Mouse (Mus musculus) lung, postnatal 0 days (tissue): Measurements from ENCODE around the gene Eef1a2. TPM values are rescaled to one million over a fixed set of nuclear protein-coding genes. Genes with fewer than 3 reads are reported as not detected.

Experiments used
- ATAC-seq: fragments of 200-750 bp; cut with Nextera tagmentation; 2 replicates; pipeline ENCODE4 v1.8.0; 2017; ENCODE audit warnings: moderate library complexity
- DNase-seq: peaks from one replicate; pipeline ENCODE4 v3.0.0-alpha.2; 2016; ENCODE audit warnings: low spot score
- H3K27ac ChIP-seq: fragments of 300-500 bp; sonication (generic); 2 replicates; pipeline ENCODE4 v1.5.1; 2014; ENCODE audit warnings: antibody characterized with exemption, mild to moderate bottlenecking, low read length, mixed read lengths
- H3K27me3 ChIP-seq: fragments of 300-500 bp; sonication (generic); replicated peaks from 2 replicates; pipeline ENCODE4 v1.6.1; 2014; ENCODE audit warnings: low read length, mixed read lengths; ENCODE audit not compliant: insufficient read depth
- H3K36me3 ChIP-seq: fragments of 300-500 bp; sonication (generic); 2 replicates; pipeline ENCODE4 v1.6.1; 2014; ENCODE audit warnings: low read length, mixed read lengths; ENCODE audit not compliant: insufficient read depth
- H3K4me1 ChIP-seq: fragments of 300-500 bp; sonication (generic); 2 replicates; pipeline ENCODE4 v1.6.1; 2014; ENCODE audit warnings: antibody characterized with exemption, low read depth, low read length, mixed read lengths; ENCODE audit not compliant: insufficient read depth
- H3K4me2 ChIP-seq: fragments of 300-500 bp; sonication (generic); replicated peaks from 2 replicates; pipeline ENCODE4 v1.6.1; 2014; ENCODE audit warnings: low read depth, mild to moderate bottlenecking, low read length, moderate library complexity, mixed read lengths
- H3K4me3 ChIP-seq: fragments of 300-500 bp; sonication (generic); 2 replicates; pipeline ENCODE4 v1.5.1; 2014; ENCODE audit warnings: low read depth, low read length
- H3K9ac ChIP-seq: fragments of 300-500 bp; sonication (generic); replicated peaks from 2 replicates; pipeline ENCODE4 v1.6.1; 2014; ENCODE audit warnings: low read depth, mild to moderate bottlenecking
- H3K9me3 ChIP-seq: fragments of 300-500 bp; sonication (generic); 2 replicates; pipeline ENCODE4 v1.6.1; 2016; ENCODE audit warnings: low read length, mixed read lengths
- CTCF ChIP-seq: IDR thresholded peaks from 2 replicates; pipeline ENCODE4 v1.5.1; 2016; ENCODE audit warnings: antibody characterized with exemption, mild to moderate bottlenecking
- EP300 ChIP-seq: IDR thresholded peaks from 2 replicates; pipeline ENCODE4 v1.6.1; 2016; ENCODE audit warnings: antibody characterized with exemption, mild to moderate bottlenecking, control low read depth
- WGBS: fragments of 180-500 bp; shearing (Covaris S2); extraction: QIAGEN DNeasy Blood & Tissue Kit; methylation state at CpG from one replicate; pipeline ENCODE4 v1.1.7; 2014; 5-methylcytosine and 5-hydroxymethylcytosine counted together
- polyA plus RNA-seq: library from polyadenylated mRNA; unstranded; fragments of >200 nt; fragmentation: Nextera tagmentation; extraction: Ambion mirVana; gene quantifications from 2 replicates; pipeline ENCODE4 v1.2.1, GENCODE M21; 2015

The Eef1a2 gene
- polyA plus RNA-seq, 1 experiment from 2014 or later, result 0.14 TPM

DNA sequence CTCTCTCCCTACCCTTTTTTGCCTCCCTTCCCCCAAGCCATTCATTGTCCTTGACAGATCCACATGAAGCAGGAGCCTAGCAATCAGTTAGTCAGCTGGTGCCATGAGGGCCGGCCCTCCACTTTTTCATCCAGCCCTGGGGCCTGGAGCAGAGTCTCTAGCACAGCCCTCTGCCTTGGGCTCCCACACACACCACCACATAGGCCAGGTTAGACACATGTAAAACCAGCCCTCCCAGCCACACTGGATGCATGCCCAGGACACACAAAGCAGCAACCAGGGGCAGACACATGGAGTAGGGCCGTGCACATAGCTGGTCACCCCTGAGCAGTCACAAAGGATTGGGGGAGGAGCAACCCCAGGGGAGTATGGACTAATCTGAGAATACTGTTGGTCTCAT lies 54.7 kb downstream of the Eef1a2 start:
- Histone ChIP-seq H3K4me3 (no peak overlapping the region), H3K27me3 (no peaks in the 10 kb centered on the region), H3K4me2 (no peak overlapping the region), H3K9ac (no peak overlapping the region), H3K9me3 (no peaks in the 10 kb centered on the region), H3K36me3 (no peaks in the 10 kb centered on the region), H3K27ac (no peak overlapping the region), H3K4me1 (no peaks in the 10 kb centered on the region)
- DNase-seq (no peak), ATAC-seq (no peak)
- 34% methylated on average over 2 of the region's 2 CpGs for WGBS
- no peak for TF ChIP-seq CTCF
- TF ChIP-seq EP300, result no peak

DNA sequence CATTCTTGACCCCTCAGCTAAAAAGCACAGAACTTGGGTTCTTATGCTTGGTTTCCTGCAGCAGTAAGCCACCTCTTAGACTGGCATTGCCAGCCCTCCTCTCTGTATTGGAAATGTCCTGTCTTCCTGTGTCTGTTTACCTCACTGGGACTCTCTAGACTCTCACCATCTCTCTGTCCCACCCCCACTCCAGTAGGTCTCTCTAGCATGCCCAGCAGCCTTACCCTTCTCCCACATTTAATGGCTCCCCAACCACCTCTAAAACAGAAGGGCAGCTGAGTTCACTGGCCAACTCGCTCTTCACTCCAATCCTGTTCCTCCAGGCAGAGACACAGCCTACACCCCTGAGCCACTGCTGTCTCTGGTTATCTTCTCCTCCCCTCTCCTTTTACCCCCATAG lies 55.2 kb downstream of the Eef1a2 start:
- DNase-seq (no peak), ATAC-seq (no peak)
- no peak for TF ChIP-seq EP300
- TF ChIP-seq CTCF, result no peak
- 68% methylated on average over 1 of the region's 1 CpGs for WGBS
- no peaks in the 10 kb centered on the region for H3K4me1 ChIP-seq
- no peaks in the 10 kb centered on the region for H3K27me3 ChIP-seq
- no peaks in the 10 kb centered on the region for H3K9me3 ChIP-seq
- H3K4me3 ChIP-seq, result no peak overlapping the region
- H3K27ac ChIP-seq, result no peak overlapping the region
- H3K36me3 ChIP-seq, result no peaks in the 10 kb centered on the region
- no peak overlapping the region for H3K9ac ChIP-seq
- H3K4me2 ChIP-seq, result no peak overlapping the region

DNA sequence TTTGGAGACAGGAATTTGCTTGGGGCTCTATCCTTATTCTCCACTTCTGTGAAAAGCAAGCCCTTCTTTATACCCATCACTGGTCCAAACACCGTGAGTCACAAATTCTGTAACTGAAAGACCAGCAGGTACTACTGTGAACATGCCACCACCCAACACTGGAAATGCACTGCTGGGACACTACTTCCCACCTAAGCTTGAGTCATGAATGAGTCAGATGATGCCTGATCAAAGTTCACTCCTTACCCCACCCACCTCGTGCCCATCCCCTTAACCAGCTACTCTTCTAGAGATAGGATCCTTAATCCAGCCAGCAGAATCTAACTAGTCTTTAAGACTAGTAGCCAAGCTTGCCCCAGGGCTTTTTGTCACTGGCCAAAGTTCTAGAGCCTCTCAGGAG lies 56.7 kb downstream of the Eef1a2 start:
- Histone ChIP-seq H3K9me3 (no peaks in the 10 kb centered on the region), H3K36me3 (no peaks in the 10 kb centered on the region), H3K9ac (no peak overlapping the region), H3K4me2 (no peak overlapping the region), H3K4me1 (no peaks in the 10 kb centered on the region), H3K27me3 (no peaks in the 10 kb centered on the region), H3K4me3 (no peak overlapping the region), H3K27ac (no peak overlapping the region)
- DNase-seq (no peak), ATAC-seq (no peak)
- 69% methylated on average over 2 of the region's 2 CpGs for WGBS
- no peak for TF ChIP-seq CTCF
- TF ChIP-seq EP300, result no peak

Other genes starting within 250 kb of the Eef1a2 start
- gene Ythdf1, start 236.1 kb downstream of the Eef1a2 start, polyA plus RNA-seq, result 40.3 and 42.4 TPM in 2 replicates
- gene Birc7, start 228.0 kb downstream of the Eef1a2 start, polyA plus RNA-seq, result not detected in 2 replicates
- gene Nkain4, start 202.3 kb downstream of the Eef1a2 start, polyA plus RNA-seq, result 110 and 113 TPM in 2 replicates
- 50.5 and 52.9 TPM in 2 replicates for gene Arfgap1, start 189.8 kb downstream of the Eef1a2 start, polyA plus RNA-seq
- 0.20 and 0.30 TPM in 2 replicates for gene Col20a1, start 170.5 kb downstream of the Eef1a2 start, polyA plus RNA-seq
- gene Chrna4, start 113.5 kb downstream of the Eef1a2 start, polyA plus RNA-seq, result 0.04 and 0.15 TPM in 2 replicates
- gene Kcnq2, start 21.7 kb downstream of the Eef1a2 start, polyA plus RNA-seq, result 0.04 TPM in 1 of 2 replicates, not detected in the other
- gene Ppdpf, start 30.2 kb upstream of the Eef1a2 start, polyA plus RNA-seq, result 261 and 262 TPM in 2 replicates
- gene Ptk6, start 45.8 kb upstream of the Eef1a2 start, polyA plus RNA-seq, result 0.23 and 0.25 TPM in 2 replicates
- 2.5 and 2.6 TPM in 2 replicates for gene Srms, start 56.2 kb upstream of the Eef1a2 start, polyA plus RNA-seq
- 0.86 and 0.91 TPM in 2 replicates for gene Fndc11, start 63.0 kb upstream of the Eef1a2 start, polyA plus RNA-seq
- 3.1 and 3.5 TPM in 2 replicates for gene Helz2, start 85.0 kb upstream of the Eef1a2 start, polyA plus RNA-seq
- 7.6 and 7.8 TPM in 2 replicates for gene Gmeb2, start 131.0 kb upstream of the Eef1a2 start, polyA plus RNA-seq
- 0.51 and 0.95 TPM in 2 replicates for gene Stmn3, start 157.5 kb upstream of the Eef1a2 start, polyA plus RNA-seq
- 8.0 and 10.4 TPM in 2 replicates for gene Rtel1, start 162.7 kb upstream of the Eef1a2 start, polyA plus RNA-seq
- 22.9 and 26.8 TPM in 2 replicates for gene Zgpat, start 207.9 kb upstream of the Eef1a2 start, polyA plus RNA-seq
- 46.5 and 46.6 TPM in 2 replicates for gene Arfrp1, start 208.4 kb upstream of the Eef1a2 start, polyA plus RNA-seq
- 12.2 and 13.5 TPM in 2 replicates for gene Lime1, start 223.1 kb upstream of the Eef1a2 start, polyA plus RNA-seq